Mouse (Mus musculus) cerebellum, adult (tissue): ENCODE data around the gene Ccnb1ip1.

Experiments used
- ATAC-seq: cut with Nextera tagmentation; 2 replicates; pipeline ENCODE4 v1.9.2; 2017; ENCODE audit warnings: mild to moderate bottlenecking, moderate library complexity, mixed read lengths; ENCODE audit not compliant: insufficient number of reproducible peaks, low FRiP score, low TSS enrichment

Gene Ccnb1ip1

GRCm38 (mm10) chr14:50784391-50785250 is 22.9 kb downstream of the Ccnb1ip1 start:
- no peak for ATAC-seq

- ATAC-seq = no peak
Measured at GRCm38 (mm10) chr14:50782166-50782565, 25.4 kb downstream of the Ccnb1ip1 start.

GRCm38 (mm10) chr14:50771342-50771741 is 36.2 kb downstream of the Ccnb1ip1 start:
- no peak for ATAC-seq

- no peak for ATAC-seq
Measured at GRCm38 (mm10) chr14:50765736-50766135, 41.8 kb downstream of the Ccnb1ip1 start.

GRCm38 (mm10) chr14:50758416-50759085 is 49.0 kb downstream of the Ccnb1ip1 start:
- no peak; the same call in 1 of the 2 replicates for ATAC-seq

GRCm38 (mm10) chr14:50744994-50745393 is 62.5 kb downstream of the Ccnb1ip1 start, which contains the start of gene Olfr749:
Olfr749 (minus strand) TSS chr14:50745094.
- no peak for ATAC-seq

- no peak for ATAC-seq
Measured at GRCm38 (mm10) chr14:50741584-50741983, 65.9 kb downstream of the Ccnb1ip1 start.

- no peak for ATAC-seq
Measured at GRCm38 (mm10) chr14:50740334-50740733, 67.2 kb downstream of the Ccnb1ip1 start.
